Mouse (Mus musculus) kidney, postnatal 10 days (tissue): ENCODE results near the gene Gcnt1.

Source experiments
- DNase-seq: peaks from one replicate; pipeline ENCODE4 v3.0.0; 2021; ENCODE audit warnings: mixed read lengths

Gcnt1 gene

GRCm38 (mm10) chr19:17323006-17323688, 49.5 kb downstream of the Gcnt1 start:
- no peak for DNase-seq

- no peak for DNase-seq
Measured at GRCm38 (mm10) chr19:17319770-17320169, 52.9 kb downstream of the Gcnt1 start.

DNA sequence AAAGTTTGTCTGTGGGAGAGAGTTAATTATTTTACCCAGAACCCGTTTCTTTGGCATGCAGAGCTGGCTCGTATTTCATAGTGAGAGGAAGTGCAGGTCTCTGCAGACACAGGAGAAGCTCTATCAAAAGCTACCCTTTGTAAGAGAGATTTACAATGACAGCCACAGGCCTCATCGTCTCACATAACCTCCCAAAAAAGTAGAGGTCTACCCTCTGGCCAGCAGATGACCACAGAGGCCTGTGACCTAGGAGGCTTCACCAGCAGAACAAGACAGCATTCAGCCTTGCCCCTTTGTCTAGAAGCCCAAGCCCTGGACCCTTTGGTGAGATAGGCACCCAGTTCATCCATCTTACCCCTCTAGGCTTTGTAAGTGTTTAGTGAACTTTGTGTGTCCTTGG, 53.9 kb downstream of the Gcnt1 start:
- DNase-seq = no peak

GRCm38 (mm10) chr19:17316311-17317003, 56.2 kb downstream of the Gcnt1 start:
- no peak for DNase-seq

DNA sequence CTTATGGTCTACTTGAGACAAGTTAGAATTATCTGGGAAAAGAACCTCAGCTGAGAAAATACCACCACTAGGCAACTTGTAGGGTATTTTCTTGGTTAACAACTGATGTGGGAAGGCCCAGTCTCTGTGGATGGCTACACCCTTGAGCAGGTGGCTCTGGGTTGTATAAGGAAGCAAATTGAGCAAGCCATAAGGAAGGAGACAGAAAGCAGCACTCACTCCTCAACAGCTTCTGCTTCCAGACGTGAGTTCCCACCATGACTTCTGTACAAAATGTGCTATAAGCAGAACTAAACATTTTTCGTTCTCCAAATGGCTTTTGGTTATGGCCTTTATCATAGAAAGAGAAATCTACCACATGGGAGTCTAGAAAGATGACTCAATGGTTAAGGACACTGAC, 58.2 kb downstream of the Gcnt1 start:
- DNase-seq = no peak

GRCm38 (mm10) chr19:17313766-17314165, 58.9 kb downstream of the Gcnt1 start:
- no peak for DNase-seq

- no peak for DNase-seq
Measured at GRCm38 (mm10) chr19:17312671-17313180, 59.9 kb downstream of the Gcnt1 start.

- DNase-seq = no peak
Measured at GRCm38 (mm10) chr19:17311501-17311900, 61.1 kb downstream of the Gcnt1 start.

GRCm38 (mm10) chr19:17311031-17311430, 61.6 kb downstream of the Gcnt1 start:
- no peak for DNase-seq

- DNase-seq = no peak
Measured at GRCm38 (mm10) chr19:17296081-17296480, 76.6 kb downstream of the Gcnt1 start.

GRCm38 (mm10) chr19:17295211-17295766, 77.4 kb downstream of the Gcnt1 start:
- DNase-seq = no peak

GRCm38 (mm10) chr19:17294136-17294535, 78.5 kb downstream of the Gcnt1 start:
- DNase-seq = peak; percentile 30

- no peak for DNase-seq
Measured at GRCm38 (mm10) chr19:17289526-17289925, 83.1 kb downstream of the Gcnt1 start.

GRCm38 (mm10) chr19:17286004-17286403, 86.6 kb downstream of the Gcnt1 start:
- DNase-seq = no peak

DNA sequence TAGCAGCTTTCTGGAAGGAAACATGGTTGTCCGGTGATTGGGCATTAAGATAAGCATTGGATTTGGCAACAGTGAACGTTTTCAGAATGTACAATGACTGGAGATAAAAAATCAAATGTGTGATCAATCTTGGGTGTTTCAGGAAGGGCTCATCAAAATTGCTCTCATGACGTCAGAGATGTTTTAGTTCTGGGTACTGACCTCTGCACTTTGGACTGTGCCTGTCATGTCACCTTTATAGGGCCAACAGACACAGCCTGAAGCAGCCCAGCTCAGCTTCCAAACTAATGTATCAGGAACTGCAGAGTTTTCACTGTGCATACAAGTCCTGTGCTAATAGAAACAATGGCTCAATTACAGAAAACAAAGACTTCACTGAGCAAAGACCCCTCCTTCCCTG, 89.3 kb downstream of the Gcnt1 start:
- DNase-seq = no peak

- DNase-seq = no peak
Measured at GRCm38 (mm10) chr19:17278381-17279051, 94.1 kb downstream of the Gcnt1 start.
